Mouse (Mus musculus) C2C12 (cell line): ENCODE results near the gene Shf. TPM values are rescaled to one million over a fixed set of nuclear protein-coding genes. Genes with fewer than 3 reads are reported as not detected.

Experiments used
- H3K27me3 ChIP-seq: one replicate; pipeline ENCODE4 v1.6.1; 2011; ENCODE audit not compliant: control insufficient read depth, insufficient read depth, insufficient read length
- H3K36me3 ChIP-seq: one replicate; pipeline ENCODE4 v1.6.1; 2011; ENCODE audit not compliant: control insufficient read depth, insufficient read depth
- H3K4me3 ChIP-seq: one replicate; pipeline ENCODE4 v1.5.1; 2011; ENCODE audit warnings: mild to moderate bottlenecking, control low read depth; ENCODE audit not compliant: poor library complexity, insufficient read depth, severe bottlenecking
- H3K79me2 ChIP-seq: one replicate; pipeline ENCODE4 v1.6.1; 2011; ENCODE audit not compliant: control insufficient read depth, insufficient read depth
- H3K79me3 ChIP-seq: one replicate; pipeline ENCODE4 v1.6.1; 2011; ENCODE audit warnings: low read depth, control low read depth
- H3ac ChIP-seq: one replicate; pipeline ENCODE3; 2011; ENCODE audit warnings: low read depth; ENCODE audit not compliant: control insufficient read depth, insufficient read length
- CEBPB ChIP-seq: IDR thresholded peaks from one replicate; pipeline ENCODE4 v1.6.1; 2011; ENCODE audit warnings: low read depth, mild to moderate bottlenecking, control low read depth, moderate library complexity
- CTCF ChIP-seq: IDR thresholded peaks from one replicate; pipeline ENCODE4 v1.5.1; 2011; ENCODE audit not compliant: control insufficient read depth, insufficient read depth, insufficient read length
- FOSL1 ChIP-seq: IDR thresholded peaks from one replicate; pipeline ENCODE4 v1.8.0; 2011; ENCODE audit warnings: mild to moderate bottlenecking, low read length; ENCODE audit not compliant: poor library complexity, insufficient read depth, severe bottlenecking
- MAX ChIP-seq: IDR thresholded peaks from one replicate; pipeline ENCODE4 v1.6.1; 2011; ENCODE audit warnings: mild to moderate bottlenecking, control low read depth
- MYOD1 ChIP-seq: IDR thresholded peaks from one replicate; pipeline ENCODE4 v1.6.1; 2011; ENCODE audit warnings: low read depth; ENCODE audit not compliant: control insufficient read depth, insufficient read length
- MYOG ChIP-seq: IDR thresholded peaks from one replicate; pipeline ENCODE4 v1.6.1; 2011; ENCODE audit not compliant: control insufficient read depth, insufficient read length; ENCODE audit errors: extremely low read depth
- USF1 ChIP-seq: IDR thresholded peaks from one replicate; pipeline ENCODE4 v1.6.1; 2011; ENCODE audit warnings: low read depth, mild to moderate bottlenecking, control low read depth, moderate library complexity
- polyA plus RNA-seq: library from polyadenylated mRNA; unstranded; fragments of >200 nt; fragmentation: generic; extraction: Trizol; gene quantifications from one replicate; pipeline ENCODE4 v1.2.1, GENCODE M21; 2012; ENCODE audit warnings: missing spikeins

The Shf gene
- polyA plus RNA-seq, 1 experiment = 38.7 TPM

DNA sequence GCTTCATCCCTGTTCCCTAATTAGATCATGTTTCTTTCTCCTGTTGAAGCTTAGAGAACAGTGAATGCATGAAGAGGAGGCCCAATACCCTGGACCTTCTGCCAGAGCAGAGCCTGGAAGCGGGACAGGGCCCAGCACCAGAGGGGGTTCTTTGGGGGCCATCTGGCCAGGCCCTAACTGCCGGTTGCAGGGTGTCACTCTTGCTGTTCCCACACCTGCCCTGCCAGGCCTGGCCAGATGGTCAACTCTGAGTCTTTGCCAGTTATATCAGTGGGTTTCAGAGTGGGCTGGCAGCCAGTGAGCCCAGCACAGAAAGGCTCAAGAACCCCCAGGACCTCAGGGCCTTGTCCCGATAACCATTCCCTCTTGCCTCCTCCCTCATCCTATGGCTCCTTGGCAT, 2.9 kb downstream of the Shf start:
- Histone ChIP-seq H3K79me2 (peaks cover 76% of the 10 kb centered on the region), H3K27me3 (no peaks in the 10 kb centered on the region), H3K36me3 (peaks cover 27% of the 10 kb centered on the region), H3K4me3 (no peak overlapping the region), H3K79me3 (peaks cover 45% of the 10 kb centered on the region), H3ac (no peak overlapping the region)
- TF ChIP-seq MYOD1 (no peak), FOSL1 (no peak), CTCF (no peak), MAX (no peak)

DNA sequence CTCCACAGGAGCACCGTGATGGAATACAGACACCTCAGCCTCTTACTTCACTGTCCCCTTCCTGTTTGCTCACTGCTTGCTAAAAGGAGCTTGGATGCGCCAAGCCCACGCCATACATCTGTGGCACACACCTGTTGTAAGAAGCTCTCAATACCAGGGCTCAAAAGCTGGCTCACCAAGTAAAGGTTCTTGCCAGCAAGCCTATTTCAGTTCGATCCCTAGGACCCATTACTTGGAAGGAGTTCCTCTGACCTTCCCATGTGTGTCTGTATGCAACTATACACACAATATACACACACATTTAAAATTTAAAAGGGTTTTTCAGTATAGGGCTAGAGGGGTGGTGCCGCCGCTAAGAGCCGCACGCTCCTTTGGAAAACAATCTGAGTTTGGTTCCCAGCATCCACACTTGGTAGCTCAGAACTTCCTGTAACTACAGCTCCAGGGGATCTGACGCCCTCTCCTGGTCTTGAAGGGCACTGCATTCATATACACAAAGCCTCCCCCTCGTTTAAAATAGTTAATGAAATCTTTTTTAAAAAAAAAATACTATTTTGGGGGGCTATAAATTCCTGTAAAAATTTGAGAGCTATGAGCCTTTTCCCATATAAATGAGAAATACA, 3.6 kb downstream of the Shf start:
- no peaks in the 10 kb centered on the region for H3K27me3 ChIP-seq
- H3K79me3 ChIP-seq = peaks cover 45% of the 10 kb centered on the region
- TF ChIP-seq USF1 (no peak), FOSL1 (no peak), CEBPB (no peak), MYOD1 (no peak), MYOG (no peak), MAX (no peak), CTCF (no peak)
- H3K36me3 ChIP-seq = peaks cover 27% of the 10 kb centered on the region
- H3ac ChIP-seq = no peak overlapping the region
- peaks cover 83% of the 10 kb centered on the region for H3K79me2 ChIP-seq
- H3K4me3 ChIP-seq = no peak overlapping the region

DNA sequence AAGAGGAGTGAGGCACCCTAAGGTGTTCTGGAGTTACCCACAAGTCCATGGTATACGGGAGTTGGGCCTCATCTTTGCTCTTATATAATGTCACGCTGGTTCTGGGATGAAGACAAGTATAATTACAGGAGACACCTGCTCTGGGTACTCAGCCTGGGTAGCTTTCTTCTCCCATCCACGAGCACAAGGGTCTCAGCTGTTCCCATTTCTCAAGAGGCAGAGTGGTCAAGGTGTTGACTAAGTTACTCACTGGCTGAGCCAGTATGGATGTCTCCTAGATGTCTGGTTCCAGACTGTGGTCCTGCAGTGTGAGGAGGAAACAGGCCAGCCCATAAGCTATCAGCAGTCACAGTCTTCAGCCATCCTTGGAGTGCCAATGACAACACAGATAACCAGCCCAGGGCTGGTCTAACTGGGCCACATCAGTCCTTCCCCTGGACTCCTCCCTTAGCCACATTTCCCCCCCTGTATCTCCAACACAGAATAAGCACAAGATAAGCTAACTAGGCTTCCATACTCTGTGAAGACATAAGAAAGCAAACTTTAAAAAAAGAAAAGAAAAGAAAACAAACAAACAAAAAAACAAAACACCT, 4.5 kb downstream of the Shf start:
- no peak overlapping the region for H3K4me3 ChIP-seq
- no peaks in the 10 kb centered on the region for H3K27me3 ChIP-seq
- H3K79me3 ChIP-seq = peaks cover 45% of the 10 kb centered on the region
- no peak overlapping the region for H3ac ChIP-seq
- no peak for TF ChIP-seq MYOG
- TF ChIP-seq FOSL1 = no peak
- TF ChIP-seq USF1 = no peak
- peaks cover 31% of the 10 kb centered on the region for H3K36me3 ChIP-seq
- H3K79me2 ChIP-seq = peaks cover 92% of the 10 kb centered on the region

DNA sequence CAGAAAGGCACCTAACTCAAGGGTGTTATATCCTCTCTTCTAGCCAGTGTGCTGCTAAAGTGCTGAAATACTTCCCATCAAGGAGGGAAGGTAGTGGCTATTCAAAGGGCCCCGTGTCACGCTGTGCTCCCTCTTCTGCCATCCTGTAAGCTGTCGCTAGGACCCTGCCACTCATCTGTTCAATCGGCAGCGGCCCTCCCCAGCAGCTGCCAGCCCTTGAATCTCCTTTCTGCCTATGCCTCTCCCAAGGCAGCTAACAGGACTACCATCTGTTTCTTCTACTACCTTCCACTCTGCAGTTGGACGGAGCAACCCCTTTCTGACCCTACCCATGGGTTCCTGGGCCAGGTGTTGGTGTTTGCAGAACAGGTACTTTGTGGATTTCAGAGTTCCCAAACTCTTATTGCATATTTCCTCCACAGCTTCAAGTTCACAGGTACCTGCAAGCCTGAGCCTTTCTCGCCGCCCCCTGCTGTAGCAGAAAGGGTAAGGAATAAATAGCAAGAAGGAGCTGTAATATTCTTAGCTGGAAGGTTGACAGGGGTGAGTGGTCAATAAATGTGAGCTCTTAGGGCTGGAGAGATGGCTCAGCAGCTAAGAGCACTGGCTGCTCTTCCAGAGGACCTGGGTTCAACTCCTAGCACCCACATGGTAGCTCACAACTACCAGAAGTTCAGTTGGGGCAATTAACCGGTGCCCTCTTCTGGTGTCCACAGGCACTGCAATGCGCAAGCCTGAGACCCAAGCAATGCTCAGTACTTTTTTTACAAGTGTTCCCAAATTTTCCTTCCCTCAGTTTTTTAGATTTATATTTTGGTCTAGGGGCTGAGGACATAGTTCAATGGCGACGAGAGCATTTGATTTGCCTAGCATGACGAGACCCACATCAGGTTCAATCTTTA, 6.1 kb downstream of the Shf start:
- H3K36me3 ChIP-seq = peaks cover 45% of the 10 kb centered on the region
- H3K79me2 ChIP-seq = peaks cover 89% of the 10 kb centered on the region
- H3ac ChIP-seq = no peak overlapping the region
- no peak overlapping the region for H3K4me3 ChIP-seq
- no peak for TF ChIP-seq USF1
- no peak for TF ChIP-seq CEBPB
- no peak for TF ChIP-seq MAX
- TF ChIP-seq CTCF = no peak
- TF ChIP-seq MYOG = no peak
- TF ChIP-seq FOSL1 = no peak
- TF ChIP-seq MYOD1 = no peak
- H3K79me3 ChIP-seq = peaks cover 46% of the 10 kb centered on the region
- no peaks in the 10 kb centered on the region for H3K27me3 ChIP-seq

DNA sequence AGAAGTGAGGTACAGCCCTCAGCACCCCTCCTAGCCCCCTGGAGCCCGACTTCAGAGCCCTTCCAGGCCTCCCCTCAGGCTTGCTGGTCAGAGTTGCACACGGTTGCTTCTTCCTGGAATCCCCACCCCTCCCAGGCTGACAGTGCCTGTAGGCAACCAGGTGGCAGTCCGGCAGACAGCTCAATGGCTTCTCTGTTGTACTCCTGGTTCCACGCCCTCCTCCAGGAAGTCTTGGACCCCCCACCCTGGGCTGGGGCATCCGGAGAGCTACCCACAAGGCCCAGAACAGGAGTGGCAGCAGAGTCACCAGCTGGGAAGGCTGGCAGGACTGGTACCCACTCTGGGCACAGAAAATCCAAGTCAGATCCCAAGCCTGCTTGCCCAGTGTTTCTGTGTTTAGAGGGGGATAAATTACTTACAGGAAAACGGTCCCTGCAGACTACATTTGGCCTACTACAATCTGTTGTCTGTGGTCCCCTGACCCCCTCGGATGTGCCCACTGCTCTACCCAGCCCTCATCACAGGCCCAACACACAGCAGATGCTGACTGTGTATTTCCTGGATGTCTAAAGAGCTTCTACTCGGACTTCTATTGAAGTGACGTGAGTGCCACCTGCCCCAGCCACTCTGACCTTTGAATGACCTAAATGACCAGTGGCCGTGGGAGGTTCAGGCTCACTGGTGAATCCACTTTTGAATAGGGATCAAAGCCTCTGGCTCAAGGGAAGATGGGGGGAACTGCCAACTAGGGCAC, 6.9 kb downstream of the Shf start:
- H3K27me3 ChIP-seq = no peaks in the 10 kb centered on the region

More for the DNA sequence above, 6.9 kb downstream of the Shf start:
- no peak overlapping the region for H3ac ChIP-seq
- H3K79me2 ChIP-seq = peaks cover 81% of the 10 kb centered on the region
- peaks cover 43% of the 10 kb centered on the region for H3K79me3 ChIP-seq
- peaks cover 51% of the 10 kb centered on the region for H3K36me3 ChIP-seq
- no peak for TF ChIP-seq MYOG
- no peak for TF ChIP-seq CTCF
- no peak for TF ChIP-seq MAX
- no peak for TF ChIP-seq CEBPB
- TF ChIP-seq FOSL1 = no peak
- no peak for TF ChIP-seq MYOD1
- TF ChIP-seq USF1 = no peak
- no peak overlapping the region for H3K4me3 ChIP-seq
